Mouse (Mus musculus): ENCODE measurements at regions not wholly inside any gene's neighbourhood (a gene's known extent, or its start where the extent isn't known, plus 50 kb on each side); places are given as distances from the start of the nearest gene placed in this dataset.

- TF ChIP-seq MAX (IDR thresholded peaks at IDR 0.05), result no peak
- TF ChIP-seq MYOG (IDR thresholded peaks at IDR 0.05; ENCODE audit: control insufficient read depth, extremely low read depth, insufficient read length), result no peak
- no peak for TF ChIP-seq CTCF (IDR thresholded peaks at IDR 0.05; ENCODE audit: control insufficient read depth, insufficient read depth, insufficient read length)
Observed at GRCm38 (mm10) chr14:48853479-48854187, 180.0 kb upstream of the Otx2 start.
